Mouse (Mus musculus) ES-Bruce4 (cell line): ENCODE measurements around the gene Aff3.

ENCODE experiments used
- CTCF ChIP-seq: IDR thresholded peaks from one replicate; pipeline ENCODE4 v1.8.1; 2011; ENCODE audit warnings: low read depth, low read length
- EP300 ChIP-seq: IDR thresholded peaks from 2 replicates; pipeline ENCODE4 v1.6.1; 2011; ENCODE audit warnings: low read depth, low read length; ENCODE audit not compliant: insufficient read depth
- POLR2A ChIP-seq: IDR thresholded peaks from one replicate; pipeline ENCODE4 v1.8.1; 2011; ENCODE audit warnings: low read length; ENCODE audit not compliant: insufficient read depth

DNA sequence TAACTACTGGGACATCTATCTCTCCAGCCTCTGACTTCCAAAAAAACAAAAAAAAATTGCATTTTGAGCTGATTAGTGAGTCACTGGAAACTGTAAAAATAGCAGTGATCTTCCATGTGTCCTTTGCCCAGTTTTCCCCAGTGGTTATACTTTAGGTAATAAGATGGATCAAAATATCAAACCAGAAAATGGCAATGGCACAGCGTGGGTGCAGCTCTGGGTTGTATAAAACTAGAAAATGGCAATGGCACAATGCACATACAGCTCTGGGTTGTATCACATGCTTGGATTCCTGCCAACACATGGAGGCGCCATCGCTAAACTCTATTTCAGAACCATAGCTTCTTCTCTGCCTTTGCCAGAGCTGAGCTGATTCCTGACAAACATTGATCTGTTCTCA is 439.6 kb downstream of the Aff3 start:
- TF ChIP-seq CTCF = no peak
- TF ChIP-seq POLR2A = no peak
- TF ChIP-seq EP300 = no peak
